Comparison of ENCODE assay signal across 8 mouse cellular contexts in genomic region chr7:70353151-70353550, GRCm38 (mm10). TPM values are rescaled to one million over a fixed set of nuclear protein-coding genes. Genes with fewer than 3 reads are reported as not detected.
DNase-seq lines count a peak whose midpoint lies in the region; ATAC-seq and TF ChIP-seq lines count a peak whose summit lies in the region.

No protein-coding gene starts in this region.

- TF ChIP-seq POLR2A in limb, embryonic 14.5 days (IDR thresholded peaks at IDR 0.05; ENCODE audit: borderline replicate concordance, extremely low read depth, insufficient read depth, insufficient read length): no peak

- no peak for TF ChIP-seq CTCF in heart, postnatal 0 days (IDR thresholded peaks at IDR 0.05; ENCODE audit: low read depth)

- peak overlapping the region; percentile 64 for H3K4me2 ChIP-seq in lung, embryonic 15.5 days
- H3K4me2 ChIP-seq in heart, postnatal 0 days (ENCODE audit: low read depth, low read length): peak overlapping the region; percentile 96
- peak overlapping the region; percentile 68 for H3K4me2 ChIP-seq in limb, embryonic 14.5 days (replicated peaks; ENCODE audit: low read depth, low read length, severe bottlenecking)
- peak overlapping the region; percentile 64 for H3K4me2 ChIP-seq in stomach, embryonic 16.5 days (ENCODE audit: low read depth, low read length)

- no peak for ATAC-seq in lung, embryonic 15.5 days (ENCODE audit: borderline replicate concordance, extremely low read depth, low FRiP score, low TSS enrichment)
- no peak for ATAC-seq in heart, postnatal 0 days (ENCODE audit: insufficient read depth, low read depth)
- no peak for ATAC-seq in limb, embryonic 14.5 days (ENCODE audit: low FRiP score, low read depth)
- ATAC-seq in stomach, embryonic 16.5 days (ENCODE audit: insufficient read depth, low FRiP score): no peak

- no peak for TF ChIP-seq EP300 in heart, postnatal 0 days (IDR thresholded peaks at IDR 0.05; ENCODE audit: low read depth)

- H3K27me3 ChIP-seq in lung, embryonic 15.5 days: no peaks in the 10 kb centered on the region
- peaks cover 80% of the 10 kb centered on the region for H3K27me3 ChIP-seq in heart, postnatal 0 days (ENCODE audit: control insufficient read depth, insufficient read depth, low read length)
- H3K27me3 ChIP-seq in limb, embryonic 14.5 days (ENCODE audit: control insufficient read depth, insufficient read depth, low read length): peaks cover 3% of the 10 kb centered on the region; the same call in 1 of the 2 replicates
- no peaks in the 10 kb centered on the region for H3K27me3 ChIP-seq in stomach, embryonic 16.5 days (ENCODE audit: control insufficient read depth, insufficient read depth, low read length)

- peaks cover 43% of the 10 kb centered on the region for H3K4me1 ChIP-seq in lung, embryonic 15.5 days
- H3K4me1 ChIP-seq in heart, postnatal 0 days (ENCODE audit: control insufficient read depth, insufficient read depth): no peaks in the 10 kb centered on the region
- H3K4me1 ChIP-seq in limb, embryonic 14.5 days (ENCODE audit: control insufficient read depth, insufficient read depth, low read length): peaks cover 45% of the 10 kb centered on the region
- peaks cover 22% of the 10 kb centered on the region for H3K4me1 ChIP-seq in stomach, embryonic 16.5 days (ENCODE audit: control insufficient read depth, insufficient read depth, low read length)

- WGBS in lung, embryonic 15.5 days: 4% methylated on average over 4 of the region's 4 CpGs
- 19% methylated on average over 4 of the region's 4 CpGs for WGBS in heart, postnatal 0 days
- 24% methylated on average over 4 of the region's 4 CpGs for WGBS in limb, embryonic 14.5 days
- 12% methylated on average over 4 of the region's 4 CpGs for WGBS in stomach, embryonic 16.5 days

- peaks cover 13% of the 10 kb centered on the region; the same call in 1 of the 2 replicates for H3K36me3 ChIP-seq in lung, embryonic 15.5 days
- 0 out of 2 replicates have a peak, but pooled peaks cover 9% of the 10 kb centered on the region for H3K36me3 ChIP-seq in heart, postnatal 0 days (replicated peaks; ENCODE audit: control insufficient read depth, insufficient read depth, low read length)
- H3K36me3 ChIP-seq in limb, embryonic 14.5 days (ENCODE audit: control insufficient read depth, insufficient read depth, low read length): peaks cover 39% of the 10 kb centered on the region
- no peaks in the 10 kb centered on the region for H3K36me3 ChIP-seq in stomach, embryonic 16.5 days (ENCODE audit: control insufficient read depth, insufficient read depth, low read length)

- H3K9ac ChIP-seq in lung, embryonic 15.5 days: peak overlapping the region; percentile 69
- H3K9ac ChIP-seq in heart, postnatal 0 days (replicated peaks; ENCODE audit: low read depth, low read length): no peak overlapping the region
- H3K9ac ChIP-seq in limb, embryonic 14.5 days (ENCODE audit: low read depth, low read length, severe bottlenecking): peak overlapping the region; percentile 84
- H3K9ac ChIP-seq in stomach, embryonic 16.5 days (ENCODE audit: low read length): peak overlapping the region; percentile 65

- no peaks in the 10 kb centered on the region for H3K9me3 ChIP-seq in lung, embryonic 15.5 days
- no peaks in the 10 kb centered on the region for H3K9me3 ChIP-seq in heart, postnatal 0 days (replicated peaks; ENCODE audit: control insufficient read depth, low read length)
- no peaks in the 10 kb centered on the region for H3K9me3 ChIP-seq in limb, embryonic 14.5 days (ENCODE audit: control insufficient read depth, low read length)
- no peaks in the 10 kb centered on the region for H3K9me3 ChIP-seq in stomach, embryonic 16.5 days (replicated peaks; ENCODE audit: control insufficient read depth, low read length)

- H3K27ac ChIP-seq in lung, embryonic 15.5 days: peak overlapping the region; percentile 55
- peak overlapping the region; percentile 20; the same call in 1 of the 2 replicates for H3K27ac ChIP-seq in heart, postnatal 0 days (ENCODE audit: low read depth)
- peak overlapping the region; percentile 53; the same call in 1 of the 2 replicates for H3K27ac ChIP-seq in limb, embryonic 14.5 days (replicated peaks; ENCODE audit: low read depth, low read length)
- H3K27ac ChIP-seq in stomach, embryonic 16.5 days (ENCODE audit: low read length): no peak overlapping the region; the same call in 1 of the 2 replicates

- no peak for DNase-seq in lung, postnatal 4 days
- DNase-seq in heart, postnatal 0 days (ENCODE audit: low spot score): no peak
- DNase-seq in limb, embryonic 14.5 days (ENCODE audit: low spot score): no peak
- no peak for DNase-seq in left cerebral cortex, postnatal 4 days
- no peak for DNase-seq in gastrocnemius, postnatal 4 days (ENCODE audit: low spot score in 2 of 2)
- no peak for DNase-seq in gastrocnemius, adult 8-10 months (ENCODE audit: low spot score in 2 of 2)

- peak overlapping the region; percentile 57 for H3K4me3 ChIP-seq in lung, embryonic 15.5 days
- H3K4me3 ChIP-seq in heart, postnatal 0 days (ENCODE audit: low read depth, low read length): peak overlapping the region; percentile 18
- H3K4me3 ChIP-seq in limb, embryonic 14.5 days (replicated peaks; ENCODE audit: low read length): peak overlapping the region; percentile 58
- H3K4me3 ChIP-seq in stomach, embryonic 16.5 days (replicated peaks; ENCODE audit: low read length): peak overlapping the region; percentile 51

- intact Hi-C loops in left cerebral cortex, postnatal 4 days (cut with DNase I): no loop called here

RNA-seq across cellular contexts. Expression of gene Nr2f2, which starts 13.4 kb away (rescaled TPM):
- 107 and 108 TPM in 2 replicates for polyA plus RNA-seq in lung, embryonic 15.5 days (2015; fragmentation: Nextera tagmentation; extraction: Ambion mirVana)
- total RNA-seq in heart, postnatal 0 days (2014; rRNA removed; ENCODE audit: low replicate concordance): 7.5 and 8.3 TPM in 2 replicates
- polyA plus RNA-seq in heart, postnatal 0 days (2015; fragmentation: Nextera tagmentation; extraction: Ambion mirVana): 18.2 and 18.9 TPM in 2 replicates
- 80.2 and 134 TPM in 2 replicates for polyA plus RNA-seq in limb, embryonic 14.5 days (2012; rRNA removed)
- polyA plus RNA-seq in limb, embryonic 14.5 days (2014; fragmentation: Nextera tagmentation; extraction: Ambion mirVana): 54.7 and 60.8 TPM in 2 replicates
- 52.5 and 64.6 TPM in 2 replicates for polyA plus RNA-seq in stomach, embryonic 16.5 days (2015; fragmentation: Nextera tagmentation; extraction: Ambion mirVana)
- total RNA-seq in left cerebral cortex, postnatal 4 days (2021): 10 to 100 TPM; 68.7 to 96.1 TPM
- 10 to 100 TPM; 42.6 to 52.1 TPM for total RNA-seq in gastrocnemius, postnatal 4 days (2021)
- 10 to 100 TPM; 18.0 to 21.0 (median 20.2) TPM for total RNA-seq in gastrocnemius, adult 8-10 months (2022)
